Mouse (Mus musculus): ENCODE data around the gene Mrpl14. TPM values are rescaled to one million over a fixed set of nuclear protein-coding genes. Genes with fewer than 3 reads are reported as not detected.

Mrpl14 gene
- polyA plus RNA-seq, 1 experiment from 2014 or later: 154 TPM

- no peak overlapping the region for H3K27ac ChIP-seq (replicated peaks; ENCODE audit: low read depth, low read length)
- WGBS: 29% methylated on average over 27 of the region's 27 CpGs
- no peaks in the 10 kb centered on the region for H3K4me1 ChIP-seq (ENCODE audit: control insufficient read depth, insufficient read depth, low read length)
- no peaks in the 10 kb centered on the region for H3K9me3 ChIP-seq (ENCODE audit: control insufficient read depth, low read length)
- no peaks in the 10 kb centered on the region for H3K27me3 ChIP-seq (ENCODE audit: control insufficient read depth, insufficient read depth, low read length)
- H3K4me3 ChIP-seq (ENCODE audit: low read depth, low read length): no peak overlapping the region
- peaks cover 4% of the 10 kb centered on the region for H3K36me3 ChIP-seq (ENCODE audit: control insufficient read depth, insufficient read depth, low read length)
- peak overlapping the region; percentile 17; the same call in 1 of the 2 replicates for H3K4me2 ChIP-seq (ENCODE audit: low read depth, severe bottlenecking)
- H3K9ac ChIP-seq (ENCODE audit: low read length): no peak overlapping the region
- DNase-seq (ENCODE audit: low spot score): peak; percentile 88
- 0 out of 2 replicates have a peak, but pooled peaks have one; percentile 29 for ATAC-seq (ENCODE audit: insufficient number of reproducible peaks, low FRiP score, low TSS enrichment, low read depth)
These were observed 22.8 kb upstream of the Mrpl14 start for GRCm38 (mm10) chr17:45663106-45663919.

GRCm38 (mm10) chr17:45664608-45665007 lies 21.5 kb upstream of the Mrpl14 start:
- WGBS: 88% methylated on average over 13 of the region's 13 CpGs
- no peaks in the 10 kb centered on the region for H3K27me3 ChIP-seq (ENCODE audit: control insufficient read depth, insufficient read depth, low read length)
- no peak overlapping the region for H3K4me2 ChIP-seq (ENCODE audit: low read depth, severe bottlenecking)
- H3K27ac ChIP-seq (replicated peaks; ENCODE audit: low read depth, low read length): no peak overlapping the region
- DNase-seq (ENCODE audit: low spot score) (no peak), ATAC-seq (ENCODE audit: insufficient number of reproducible peaks, low FRiP score, low TSS enrichment, low read depth) (no peak)
- no peak overlapping the region for H3K4me3 ChIP-seq (ENCODE audit: low read depth, low read length)
- peaks cover 4% of the 10 kb centered on the region for H3K36me3 ChIP-seq (ENCODE audit: control insufficient read depth, insufficient read depth, low read length)
- no peaks in the 10 kb centered on the region for H3K4me1 ChIP-seq (ENCODE audit: control insufficient read depth, insufficient read depth, low read length)
- no peak overlapping the region for H3K9ac ChIP-seq (ENCODE audit: low read length)
- no peaks in the 10 kb centered on the region for H3K9me3 ChIP-seq (ENCODE audit: control insufficient read depth, low read length)

DNA sequence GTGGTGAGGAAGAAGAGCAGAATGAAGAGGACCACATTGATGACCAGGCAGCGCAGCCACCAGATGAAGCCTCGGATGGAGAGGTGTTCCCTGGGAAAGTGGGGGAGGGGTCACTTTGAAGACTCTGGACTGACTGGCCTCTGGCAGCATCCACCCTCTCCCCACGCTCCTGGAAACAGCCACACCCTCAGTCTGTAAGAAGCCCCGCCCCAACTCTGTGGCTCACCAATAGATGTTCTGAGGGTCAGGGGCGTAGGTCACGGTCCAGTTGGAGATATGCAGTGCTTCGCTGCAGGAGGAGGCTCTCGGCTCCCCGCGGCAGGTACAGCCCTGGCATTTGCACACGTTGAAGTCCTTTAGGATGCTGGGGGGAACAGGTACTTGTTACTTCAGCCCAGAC lies 20.0 kb upstream of the Mrpl14 start:
- no peaks in the 10 kb centered on the region for H3K4me1 ChIP-seq (ENCODE audit: control insufficient read depth, insufficient read depth, low read length)
- H3K36me3 ChIP-seq (ENCODE audit: control insufficient read depth, insufficient read depth, low read length): peaks cover 4% of the 10 kb centered on the region
- no peak overlapping the region for H3K4me2 ChIP-seq (ENCODE audit: low read depth, severe bottlenecking)
- H3K9ac ChIP-seq (ENCODE audit: low read length): no peak overlapping the region
- no peak for DNase-seq (ENCODE audit: low spot score)
- no peak overlapping the region for H3K4me3 ChIP-seq (ENCODE audit: low read depth, low read length)
- H3K9me3 ChIP-seq (ENCODE audit: control insufficient read depth, low read length): no peaks in the 10 kb centered on the region
- WGBS: 66% methylated on average over 11 of the region's 11 CpGs
- no peaks in the 10 kb centered on the region for H3K27me3 ChIP-seq (ENCODE audit: control insufficient read depth, insufficient read depth, low read length)
- H3K27ac ChIP-seq (replicated peaks; ENCODE audit: low read depth, low read length): no peak overlapping the region
- no peak for ATAC-seq (ENCODE audit: insufficient number of reproducible peaks, low FRiP score, low TSS enrichment, low read depth)

GRCm38 (mm10) chr17:45667481-45667880 lies 18.6 kb upstream of the Mrpl14 start:
- Histone ChIP-seq H3K9ac (ENCODE audit: low read length) (no peak overlapping the region), H3K4me2 (ENCODE audit: low read depth, severe bottlenecking) (no peak overlapping the region), H3K4me3 (ENCODE audit: low read depth, low read length) (no peak overlapping the region), H3K36me3 (ENCODE audit: control insufficient read depth, insufficient read depth, low read length) (peaks cover 4% of the 10 kb centered on the region), H3K27me3 (ENCODE audit: control insufficient read depth, insufficient read depth, low read length) (no peaks in the 10 kb centered on the region), H3K4me1 (ENCODE audit: control insufficient read depth, insufficient read depth, low read length) (no peaks in the 10 kb centered on the region), H3K27ac (replicated peaks; ENCODE audit: low read depth, low read length) (no peak overlapping the region), H3K9me3 (ENCODE audit: control insufficient read depth, low read length) (no peaks in the 10 kb centered on the region)
- WGBS: 85% methylated on average over 10 of the region's 10 CpGs
- DNase-seq (ENCODE audit: low spot score) (no peak), ATAC-seq (ENCODE audit: insufficient number of reproducible peaks, low FRiP score, low TSS enrichment, low read depth) (no peak)

DNA sequence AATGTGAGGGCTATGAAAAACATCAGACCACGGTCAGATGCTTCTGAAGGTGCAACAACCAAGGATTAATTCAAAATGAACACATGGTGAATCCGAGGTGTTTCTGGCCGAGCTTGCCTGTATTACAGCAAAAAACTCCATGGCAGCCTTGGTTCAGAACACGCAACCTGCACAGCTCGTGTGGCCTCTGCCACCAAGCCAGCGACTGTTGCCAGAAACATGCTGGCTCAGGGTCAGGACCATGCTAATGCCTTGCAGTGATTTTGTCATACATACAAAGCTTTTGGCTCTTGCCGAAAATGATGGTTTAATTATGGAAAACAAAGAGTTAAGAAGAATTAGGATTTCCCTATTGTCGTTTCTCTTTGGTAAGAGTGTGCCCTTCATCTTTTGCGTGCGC lies 18.1 kb upstream of the Mrpl14 start:
- H3K9ac ChIP-seq (ENCODE audit: low read length): no peak overlapping the region
- H3K27ac ChIP-seq (replicated peaks; ENCODE audit: low read depth, low read length): no peak overlapping the region
- no peaks in the 10 kb centered on the region for H3K27me3 ChIP-seq (ENCODE audit: control insufficient read depth, insufficient read depth, low read length)
- H3K36me3 ChIP-seq (ENCODE audit: control insufficient read depth, insufficient read depth, low read length): peaks cover 7% of the 10 kb centered on the region
- no peaks in the 10 kb centered on the region for H3K9me3 ChIP-seq (ENCODE audit: control insufficient read depth, low read length)
- DNase-seq (ENCODE audit: low spot score) (no peak), ATAC-seq (ENCODE audit: insufficient number of reproducible peaks, low FRiP score, low TSS enrichment, low read depth) (no peak)
- H3K4me3 ChIP-seq (ENCODE audit: low read depth, low read length): no peak overlapping the region
- H3K4me2 ChIP-seq (ENCODE audit: low read depth, severe bottlenecking): no peak overlapping the region
- WGBS: 93% methylated on average over 10 of the region's 10 CpGs
- no peaks in the 10 kb centered on the region for H3K4me1 ChIP-seq (ENCODE audit: control insufficient read depth, insufficient read depth, low read length)

DNA sequence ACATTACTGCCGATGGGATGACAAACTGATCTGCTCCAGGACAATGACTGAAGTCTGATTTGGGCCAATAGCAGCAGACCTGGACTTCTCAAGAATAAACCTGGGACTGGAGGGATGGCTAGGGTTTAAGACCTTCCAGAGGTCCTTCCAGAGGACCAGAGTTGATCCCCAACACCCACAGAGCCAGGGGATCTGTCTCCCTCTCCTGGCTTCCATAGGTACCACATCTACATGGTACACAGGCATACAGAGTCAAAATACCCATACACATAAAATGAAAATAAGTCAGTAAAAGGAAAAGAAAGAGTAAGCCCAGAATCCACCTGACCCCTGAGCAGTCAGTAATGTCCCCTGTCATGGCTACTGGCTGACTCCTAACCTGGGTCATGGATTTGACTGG lies 14.3 kb upstream of the Mrpl14 start:
- Histone ChIP-seq H3K36me3 (ENCODE audit: control insufficient read depth, insufficient read depth, low read length) (peaks cover 11% of the 10 kb centered on the region; the same call in 1 of the 2 replicates), H3K4me1 (ENCODE audit: control insufficient read depth, insufficient read depth, low read length) (no peaks in the 10 kb centered on the region), H3K4me3 (ENCODE audit: low read depth, low read length) (no peak overlapping the region), H3K9ac (ENCODE audit: low read length) (no peak overlapping the region), H3K4me2 (ENCODE audit: low read depth, severe bottlenecking) (no peak overlapping the region), H3K27me3 (ENCODE audit: control insufficient read depth, insufficient read depth, low read length) (no peaks in the 10 kb centered on the region), H3K27ac (replicated peaks; ENCODE audit: low read depth, low read length) (no peak overlapping the region), H3K9me3 (ENCODE audit: control insufficient read depth, low read length) (no peaks in the 10 kb centered on the region)
- ATAC-seq (ENCODE audit: insufficient number of reproducible peaks, low FRiP score, low TSS enrichment, low read depth): no peak
- WGBS: 87% methylated on average over 1 of the region's 1 CpGs
- no peak for DNase-seq (ENCODE audit: low spot score)

DNA sequence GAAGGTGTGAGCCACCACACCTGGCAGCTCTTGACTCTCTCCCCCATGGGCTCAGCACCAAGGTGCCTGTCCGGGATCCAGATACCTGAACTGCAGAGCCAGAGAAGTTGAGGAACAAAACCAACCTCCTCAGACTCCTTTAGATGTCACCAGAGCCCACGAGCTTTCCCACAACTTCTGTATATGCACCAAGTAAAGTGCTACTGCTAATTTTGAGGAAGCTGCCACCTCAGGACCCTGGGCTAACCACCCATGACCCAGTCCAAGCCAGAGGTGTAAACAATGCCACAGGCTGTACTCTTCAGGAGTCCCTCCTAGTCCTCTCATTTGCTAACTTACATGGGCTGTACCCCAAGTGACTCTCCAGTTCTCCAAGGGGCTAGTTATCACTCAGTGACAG lies 13.5 kb upstream of the Mrpl14 start:
- no peak overlapping the region for H3K9ac ChIP-seq (ENCODE audit: low read length)
- ATAC-seq (ENCODE audit: insufficient number of reproducible peaks, low FRiP score, low TSS enrichment, low read depth) (no peak), DNase-seq (ENCODE audit: low spot score) (no peak)
- no peak overlapping the region for H3K4me3 ChIP-seq (ENCODE audit: low read depth, low read length)
- H3K27me3 ChIP-seq (ENCODE audit: control insufficient read depth, insufficient read depth, low read length): no peaks in the 10 kb centered on the region
- no peaks in the 10 kb centered on the region for H3K4me1 ChIP-seq (ENCODE audit: control insufficient read depth, insufficient read depth, low read length)
- peaks cover 11% of the 10 kb centered on the region; the same call in 1 of the 2 replicates for H3K36me3 ChIP-seq (ENCODE audit: control insufficient read depth, insufficient read depth, low read length)
- H3K4me2 ChIP-seq (ENCODE audit: low read depth, severe bottlenecking): no peak overlapping the region
- WGBS: 83% methylated on average over 2 of the region's 2 CpGs
- no peaks in the 10 kb centered on the region for H3K9me3 ChIP-seq (ENCODE audit: control insufficient read depth, low read length)
- H3K27ac ChIP-seq (replicated peaks; ENCODE audit: low read depth, low read length): no peak overlapping the region

- Histone ChIP-seq H3K9ac (ENCODE audit: low read length) (no peak overlapping the region), H3K27me3 (ENCODE audit: control insufficient read depth, insufficient read depth, low read length) (no peaks in the 10 kb centered on the region), H3K4me3 (ENCODE audit: low read depth, low read length) (no peak overlapping the region), H3K27ac (replicated peaks; ENCODE audit: low read depth, low read length) (no peak overlapping the region), H3K9me3 (ENCODE audit: control insufficient read depth, low read length) (no peaks in the 10 kb centered on the region), H3K36me3 (ENCODE audit: control insufficient read depth, insufficient read depth, low read length) (peaks cover 7% of the 10 kb centered on the region; the same call in 1 of the 2 replicates), H3K4me1 (ENCODE audit: control insufficient read depth, insufficient read depth, low read length) (peaks cover 6% of the 10 kb centered on the region), H3K4me2 (ENCODE audit: low read depth, severe bottlenecking) (no peak overlapping the region; the same call in 1 of the 2 replicates)
- ATAC-seq (ENCODE audit: insufficient number of reproducible peaks, low FRiP score, low TSS enrichment, low read depth): no peak
- 36% methylated on average over 7 of the region's 7 CpGs for WGBS
- peak; percentile 76 for DNase-seq (ENCODE audit: low spot score)
These were observed 8.0 kb upstream of the Mrpl14 start for GRCm38 (mm10) chr17:45678106-45678505.

Data from limb, embryonic 11.5 days (tissue).